20 mouse cellular contexts compared by ENCODE assay signal in genomic region chr9:89686262-89686661, GRCm38 (mm10). TPM values are rescaled to one million over a fixed set of nuclear protein-coding genes. Genes with fewer than 3 reads are reported as not detected.
A peak's percentile ranks its signal among the peaks of the same experiment; 100 is the strongest.
DNase-seq lines count a peak whose midpoint lies in the region; ATAC-seq and TF ChIP-seq lines count a peak whose summit lies in the region.
"Had no signal": no experiment of that assay in that cellular context is flagged by ENCODE, and none has a peak within 500 bp of the region (broad histone marks: within the 10 kb centered on the region; RNA-seq: fewer than 3 reads in every experiment).

No protein-coding gene starts in this region.

- H3K27me3 ChIP-seq in intestine, postnatal 0 days (replicated peaks; ENCODE audit: control insufficient read depth, insufficient read depth, low read length): no peaks in the 10 kb centered on the region
- H3K27me3 ChIP-seq in intestine, embryonic 16.5 days (replicated peaks; ENCODE audit: control insufficient read depth, insufficient read depth, low read length): no peaks in the 10 kb centered on the region
- H3K27me3 ChIP-seq in midbrain, postnatal 0 days (ENCODE audit: insufficient read depth, low read length): no peaks in the 10 kb centered on the region
- no peaks in the 10 kb centered on the region for H3K27me3 ChIP-seq in midbrain, embryonic 16.5 days (ENCODE audit: control insufficient read depth, insufficient read depth, low read depth, low read length)
- H3K27me3 ChIP-seq: embryonic facial prominence, embryonic 15.5 days; midbrain, embryonic 12.5 days; stomach, embryonic 15.5 days had no signal

- no peaks in the 10 kb centered on the region for H3K36me3 ChIP-seq in intestine, postnatal 0 days (ENCODE audit: control insufficient read depth, insufficient read depth)
- H3K36me3 ChIP-seq in intestine, embryonic 16.5 days (ENCODE audit: control insufficient read depth, insufficient read depth, low read length): no peaks in the 10 kb centered on the region
- no peaks in the 10 kb centered on the region for H3K36me3 ChIP-seq in midbrain, postnatal 0 days (ENCODE audit: insufficient read depth, low read length)
- H3K36me3 ChIP-seq in midbrain, embryonic 16.5 days (ENCODE audit: control insufficient read depth, insufficient read depth, low read length): no peaks in the 10 kb centered on the region
- H3K36me3 ChIP-seq: embryonic facial prominence, embryonic 15.5 days; midbrain, embryonic 12.5 days; stomach, embryonic 15.5 days had no signal

- H3K4me1 ChIP-seq in intestine, postnatal 0 days (replicated peaks; ENCODE audit: control insufficient read depth, insufficient read depth, low read length): no peaks in the 10 kb centered on the region
- H3K4me1 ChIP-seq in intestine, embryonic 16.5 days (ENCODE audit: control insufficient read depth, insufficient read depth, low read length): no peaks in the 10 kb centered on the region
- H3K4me1 ChIP-seq in midbrain, postnatal 0 days (ENCODE audit: insufficient read depth, low read length): no peaks in the 10 kb centered on the region
- H3K4me1 ChIP-seq in midbrain, embryonic 16.5 days (ENCODE audit: control insufficient read depth, insufficient read depth, low read length): no peaks in the 10 kb centered on the region
- H3K4me1 ChIP-seq in cortical plate, adult 2 months (ENCODE audit: control insufficient read depth, insufficient read depth, low read length): no peaks in the 10 kb centered on the region
- H3K4me1 ChIP-seq: embryonic facial prominence, embryonic 15.5 days; midbrain, embryonic 12.5 days; stomach, embryonic 15.5 days had no signal

- 64% methylated on average over 2 of the region's 2 CpGs for WGBS in intestine, postnatal 0 days
- 70% methylated on average over 2 of the region's 2 CpGs for WGBS in intestine, embryonic 16.5 days
- 79% methylated on average over 2 of the region's 2 CpGs for WGBS in midbrain, postnatal 0 days
- 72% methylated on average over 2 of the region's 2 CpGs for WGBS in midbrain, embryonic 16.5 days

- peak; percentile 10 for DNase-seq in embryo, embryonic 11 days
- DNase-seq in embryo, embryonic 10 days (ENCODE audit: low spot score): no peak
- peak; percentile 55 for DNase-seq in midbrain, postnatal 0 days (ENCODE audit: low spot score)
- no peak for DNase-seq in left cerebral cortex, postnatal 36 days (ENCODE audit: low spot score in 2 of 2)
- DNase-seq: adrenal gland, postnatal 14 days; cerebellum, adult 2 months; kidney, postnatal 14 days; liver had no signal

- intact Hi-C loops in left cerebral cortex, postnatal 36 days (cut with DNase I): no loop called here

- no peak for ATAC-seq in intestine, postnatal 0 days
- no peak for ATAC-seq in intestine, embryonic 16.5 days
- 0 out of 2 replicates have a peak, but pooled peaks have one; percentile 32 for ATAC-seq in midbrain, postnatal 0 days (ENCODE audit: low FRiP score)
- no peak for ATAC-seq in midbrain, embryonic 16.5 days
- ATAC-seq: activated CD4-positive, CD25-positive, alpha-beta regulatory T cell, adult 4 months had no signal

- H3K9me3 ChIP-seq in intestine, postnatal 0 days (ENCODE audit: control insufficient read depth): no peaks in the 10 kb centered on the region
- no peaks in the 10 kb centered on the region for H3K9me3 ChIP-seq in intestine, embryonic 16.5 days (ENCODE audit: control insufficient read depth, low read length)
- H3K9me3 ChIP-seq in midbrain, postnatal 0 days (ENCODE audit: low read length): no peaks in the 10 kb centered on the region
- no peaks in the 10 kb centered on the region for H3K9me3 ChIP-seq in midbrain, embryonic 16.5 days (replicated peaks; ENCODE audit: control insufficient read depth, low read length, poor library complexity, severe bottlenecking)
- H3K9me3 ChIP-seq: embryonic facial prominence, embryonic 15.5 days; midbrain, embryonic 12.5 days; stomach, embryonic 15.5 days had no signal

- TF ChIP-seq CTCF in intestine, postnatal 0 days (IDR thresholded peaks at IDR 0.05; ENCODE audit: low read depth): peak; percentile 34; the same call in 1 of the 2 replicates
- TF ChIP-seq CTCF in midbrain, postnatal 0 days (IDR thresholded peaks at IDR 0.05): peak; percentile 66
- peak; percentile 17; the same call in 1 of the 2 replicates for TF ChIP-seq CTCF in cortical plate, adult 2 months (IDR thresholded peaks at IDR 0.05; ENCODE audit: extremely low read depth, insufficient read depth, low read length)

- TF ChIP-seq POLR2A in cortical plate, adult 2 months (IDR thresholded peaks at IDR 0.05; ENCODE audit: extremely low read depth, insufficient read depth, low read length): no peak

- no peak overlapping the region for H3K27ac ChIP-seq in intestine, postnatal 0 days (ENCODE audit: low read depth, low read length)
- H3K27ac ChIP-seq in intestine, embryonic 16.5 days (ENCODE audit: low read length): no peak overlapping the region
- no peak overlapping the region for H3K27ac ChIP-seq in midbrain, postnatal 0 days (ENCODE audit: low read depth, low read length)
- no peak overlapping the region for H3K27ac ChIP-seq in midbrain, embryonic 16.5 days (ENCODE audit: low read length)
- H3K27ac ChIP-seq in cortical plate, adult 2 months (ENCODE audit: insufficient read depth, low read length): no peak overlapping the region
- H3K27ac ChIP-seq: embryonic facial prominence, embryonic 15.5 days; midbrain, embryonic 12.5 days; stomach, embryonic 15.5 days had no signal

- no peak overlapping the region for H3K4me3 ChIP-seq in intestine, postnatal 0 days (ENCODE audit: low read depth, low read length)
- no peak overlapping the region for H3K4me3 ChIP-seq in intestine, embryonic 16.5 days (ENCODE audit: low read length)
- no peak overlapping the region for H3K4me3 ChIP-seq in midbrain, postnatal 0 days (ENCODE audit: low read depth, low read length)
- no peak overlapping the region for H3K4me3 ChIP-seq in midbrain, embryonic 16.5 days (ENCODE audit: low read depth, low read length)
- no peak overlapping the region for H3K4me3 ChIP-seq in cortical plate, adult 2 months (ENCODE audit: insufficient read depth, low read length)
- H3K4me3 ChIP-seq: embryonic facial prominence, embryonic 15.5 days; midbrain, embryonic 12.5 days; stomach, embryonic 15.5 days had no signal

- H3K4me2 ChIP-seq in intestine, postnatal 0 days (replicated peaks; ENCODE audit: low read depth): no peak overlapping the region
- H3K4me2 ChIP-seq in intestine, embryonic 16.5 days (ENCODE audit: low read depth, low read length): no peak overlapping the region
- no peak overlapping the region for H3K4me2 ChIP-seq in midbrain, postnatal 0 days (ENCODE audit: low read depth, low read length, poor library complexity, severe bottlenecking)
- H3K4me2 ChIP-seq in midbrain, embryonic 16.5 days (ENCODE audit: low read length): no peak overlapping the region
- H3K4me2 ChIP-seq: embryonic facial prominence, embryonic 15.5 days; midbrain, embryonic 12.5 days; stomach, embryonic 15.5 days had no signal

- no peak overlapping the region for H3K9ac ChIP-seq in intestine, postnatal 0 days (ENCODE audit: low read depth, low read length)
- H3K9ac ChIP-seq in intestine, embryonic 16.5 days (ENCODE audit: low read depth, low read length): no peak overlapping the region
- no peak overlapping the region for H3K9ac ChIP-seq in midbrain, postnatal 0 days (replicated peaks; ENCODE audit: low read length, poor library complexity, severe bottlenecking)
- no peak overlapping the region for H3K9ac ChIP-seq in midbrain, embryonic 16.5 days (ENCODE audit: low read depth, low read length)
- H3K9ac ChIP-seq: embryonic facial prominence, embryonic 15.5 days; midbrain, embryonic 12.5 days; stomach, embryonic 15.5 days had no signal

RNA-seq across cellular contexts. Expression of gene Tmed3, which starts 18.6 kb away (rescaled TPM):
- 115 TPM in 2 replicates for polyA plus RNA-seq in intestine, postnatal 0 days (2015; fragmentation: Nextera tagmentation; extraction: Ambion mirVana)
- 132 and 133 TPM in 2 replicates for polyA plus RNA-seq in intestine, embryonic 16.5 days (2015; fragmentation: Nextera tagmentation; extraction: Ambion mirVana)
- 56.5 and 59.3 TPM in 2 replicates for total RNA-seq in midbrain, postnatal 0 days (2014; rRNA removed)
- polyA plus RNA-seq in midbrain, postnatal 0 days (2015; fragmentation: Nextera tagmentation; extraction: Ambion mirVana): 57.6 and 62.2 TPM in 2 replicates
- 56.0 and 58.9 TPM in 2 replicates for polyA plus RNA-seq in midbrain, embryonic 16.5 days (2015; fragmentation: Nextera tagmentation; extraction: Ambion mirVana)
- polyA plus RNA-seq in cortical plate, adult 2 months (2012; rRNA removed): 47.0 and 50.8 TPM in 2 replicates
- 10 to 100 TPM; 31.3 to 32.1 TPM for total RNA-seq in left cerebral cortex, postnatal 36 days (2021)

RNA-seq across cellular contexts. Expression of gene Ankrd34c, which starts 52.0 kb away (rescaled TPM):
- not detected in 2 replicates for polyA plus RNA-seq in intestine, postnatal 0 days (2015; fragmentation: Nextera tagmentation; extraction: Ambion mirVana)
- polyA plus RNA-seq in intestine, embryonic 16.5 days (2015; fragmentation: Nextera tagmentation; extraction: Ambion mirVana): not detected in 2 replicates
- 2.5 and 3.7 TPM in 2 replicates for total RNA-seq in midbrain, postnatal 0 days (2014; rRNA removed)
- polyA plus RNA-seq in midbrain, postnatal 0 days (2015; fragmentation: Nextera tagmentation; extraction: Ambion mirVana): 0.74 and 0.86 TPM in 2 replicates
- 0.15 and 0.34 TPM in 2 replicates for polyA plus RNA-seq in midbrain, embryonic 16.5 days (2015; fragmentation: Nextera tagmentation; extraction: Ambion mirVana)
- polyA plus RNA-seq in cortical plate, adult 2 months (2012; rRNA removed): 7.5 and 7.6 TPM in 2 replicates
- 10 to 100 TPM; 11.2 to 12.7 TPM for total RNA-seq in left cerebral cortex, postnatal 36 days (2021)
- total RNA-seq: adrenal gland, postnatal 14 days; hematopoietic stem cell, adult 5-6 weeks had no signal
- polyA plus RNA-seq: activated CD4-positive, CD25-positive, alpha-beta regulatory T cell, adult 4 months; embryonic facial prominence, embryonic 15.5 days; forebrain, embryonic 11.5 days; heart, embryonic 14.5 days; lung, embryonic 16.5 days; midbrain, embryonic 12.5 days; stomach, embryonic 15.5 days had no signal

Comparison
In these comparisons a context has a peak if more than half of its experiments do, and no peak if none do; other contexts are left out.
1. DNase-seq: peak in embryo, embryonic 11 days (single experiment) and midbrain, postnatal 0 days (single experiment); none in embryo, embryonic 10 days (single experiment) and left cerebral cortex, postnatal 36 days (0 of 2).
2. Peak in every context shown above with its lines, with median percentiles within 50 percentile points of each other: CTCF ChIP-seq.